Mouse (Mus musculus): ENCODE results near the gene Iqgap1. TPM values are rescaled to one million over a fixed set of nuclear protein-coding genes. Genes with fewer than 3 reads are reported as not detected.
A peak's percentile ranks its signal among the peaks of the same experiment; 100 is the strongest.

Gene Iqgap1
- polyA plus RNA-seq, 1 experiment from 2014 or later: 19.4 TPM

DNA sequence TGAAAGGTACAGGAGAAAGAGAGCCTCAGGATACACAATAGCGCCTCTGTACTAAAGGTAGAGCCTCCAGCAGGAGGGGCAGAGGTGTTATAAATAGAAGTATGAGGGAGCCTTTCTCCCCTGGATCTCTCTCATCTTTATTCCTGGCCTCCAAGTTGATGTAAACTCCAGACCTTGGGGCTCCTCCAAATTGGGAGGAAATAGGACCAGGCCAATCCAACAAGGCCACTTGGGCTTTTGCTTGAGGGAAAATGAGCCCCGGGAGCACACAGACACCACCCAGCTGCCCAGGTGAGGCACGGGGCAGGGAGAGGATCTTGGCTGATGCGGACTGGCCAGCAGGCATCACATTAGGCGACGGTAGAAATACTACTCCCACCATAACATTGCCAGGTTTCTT lies 29.5 kb downstream of the Iqgap1 start:
- no peak overlapping the region for H3K27ac ChIP-seq
- no peaks in the 10 kb centered on the region for H3K27me3 ChIP-seq (replicated peaks)
- H3K36me3 ChIP-seq: peaks cover 42% of the 10 kb centered on the region
- ATAC-seq: no peak
- H3K4me3 ChIP-seq: no peak overlapping the region
- no peaks in the 10 kb centered on the region for H3K4me1 ChIP-seq
- H3K9me3 ChIP-seq (replicated peaks): no peaks in the 10 kb centered on the region
- 77% methylated on average over 6 of the region's 6 CpGs for WGBS (ENCODE audit: insufficient replicate concordance)
- no peak overlapping the region for H3K4me2 ChIP-seq
- no peak overlapping the region for H3K9ac ChIP-seq

DNA sequence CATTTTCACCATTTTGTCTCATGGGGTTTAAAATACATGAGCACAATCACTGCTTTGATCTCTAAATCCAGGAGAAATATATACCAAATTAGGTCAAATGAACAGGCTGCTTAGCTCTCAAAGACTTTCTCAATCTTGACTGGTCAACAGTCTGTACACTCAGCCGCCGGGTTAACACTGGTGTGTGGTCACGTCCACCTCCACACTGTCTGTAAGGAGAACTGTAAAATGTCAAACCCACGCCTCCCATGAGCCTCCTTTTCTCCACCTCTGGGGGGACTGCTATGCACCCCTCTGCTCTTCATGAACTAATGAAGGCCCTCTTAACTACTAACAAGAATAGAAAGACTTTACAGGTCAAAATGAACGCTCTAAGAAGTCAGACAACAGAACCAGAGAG lies 36.2 kb downstream of the Iqgap1 start:
- Histone ChIP-seq H3K4me2 (no peak overlapping the region), H3K9ac (no peak overlapping the region), H3K27me3 (replicated peaks) (no peaks in the 10 kb centered on the region), H3K27ac (no peak overlapping the region), H3K36me3 (peaks cover 6% of the 10 kb centered on the region), H3K4me3 (no peak overlapping the region), H3K9me3 (replicated peaks) (no peaks in the 10 kb centered on the region), H3K4me1 (peaks cover 22% of the 10 kb centered on the region)
- no peak for ATAC-seq
- WGBS (ENCODE audit: insufficient replicate concordance): 47% methylated on average over 5 of the region's 5 CpGs

DNA sequence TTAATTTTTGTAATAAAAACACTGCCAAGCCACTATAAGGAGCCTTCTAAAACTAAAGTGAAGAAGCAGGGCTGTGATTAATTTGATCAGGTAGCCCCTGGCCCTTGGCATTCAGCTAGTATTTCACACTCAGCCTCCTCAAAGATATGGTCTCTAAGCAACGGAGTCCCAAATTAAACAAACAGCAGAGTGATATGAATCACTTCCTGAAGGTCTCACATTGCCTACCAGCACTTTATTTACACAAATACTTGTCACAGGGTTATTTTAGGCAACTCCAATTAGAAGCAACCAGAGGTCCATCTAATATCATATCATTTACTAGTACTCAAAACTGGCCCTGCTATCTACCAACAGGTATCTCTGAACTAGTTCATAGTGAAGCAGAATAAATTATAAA lies 36.7 kb downstream of the Iqgap1 start:
- H3K27ac ChIP-seq: no peak overlapping the region
- no peaks in the 10 kb centered on the region for H3K27me3 ChIP-seq (replicated peaks)
- H3K4me2 ChIP-seq: no peak overlapping the region
- no peaks in the 10 kb centered on the region for H3K9me3 ChIP-seq (replicated peaks)
- peaks cover 6% of the 10 kb centered on the region for H3K36me3 ChIP-seq
- no peak overlapping the region for H3K4me3 ChIP-seq
- no peak for ATAC-seq
- no peak overlapping the region for H3K9ac ChIP-seq
- peaks cover 24% of the 10 kb centered on the region for H3K4me1 ChIP-seq
- 6% methylated on average over 1 of the region's 1 CpGs for WGBS (ENCODE audit: insufficient replicate concordance)

DNA sequence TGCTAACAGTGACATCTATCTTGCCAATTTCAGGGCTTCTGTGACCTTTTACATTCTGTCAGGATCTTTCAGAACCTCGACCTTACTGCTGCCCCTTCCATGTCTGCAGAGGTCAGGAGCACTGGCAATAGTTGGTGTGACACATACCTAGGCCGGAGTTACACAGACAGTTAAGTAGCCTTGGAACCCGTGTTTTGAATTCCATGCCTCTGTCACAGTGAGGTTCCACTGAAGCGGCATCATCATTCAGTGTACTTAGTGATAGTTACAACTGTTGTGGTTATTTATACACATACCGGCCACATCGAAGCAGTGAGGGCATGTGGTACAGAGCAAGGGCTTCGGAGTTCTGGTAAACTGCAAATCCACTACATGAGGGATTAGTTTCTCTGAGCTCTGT lies 37.8 kb downstream of the Iqgap1 start:
- H3K27me3 ChIP-seq (replicated peaks): no peaks in the 10 kb centered on the region
- 74% methylated on average over 7 of the region's 7 CpGs for WGBS (ENCODE audit: insufficient replicate concordance)
- no peak overlapping the region for H3K27ac ChIP-seq
- H3K9ac ChIP-seq: no peak overlapping the region
- H3K4me2 ChIP-seq: no peak overlapping the region
- H3K9me3 ChIP-seq (replicated peaks): no peaks in the 10 kb centered on the region
- no peak overlapping the region for H3K4me3 ChIP-seq
- peaks cover 33% of the 10 kb centered on the region for H3K4me1 ChIP-seq
- H3K36me3 ChIP-seq: peaks cover under 1% of the 10 kb centered on the region; the same call in 1 of the 2 replicates
- no peak for ATAC-seq

DNA sequence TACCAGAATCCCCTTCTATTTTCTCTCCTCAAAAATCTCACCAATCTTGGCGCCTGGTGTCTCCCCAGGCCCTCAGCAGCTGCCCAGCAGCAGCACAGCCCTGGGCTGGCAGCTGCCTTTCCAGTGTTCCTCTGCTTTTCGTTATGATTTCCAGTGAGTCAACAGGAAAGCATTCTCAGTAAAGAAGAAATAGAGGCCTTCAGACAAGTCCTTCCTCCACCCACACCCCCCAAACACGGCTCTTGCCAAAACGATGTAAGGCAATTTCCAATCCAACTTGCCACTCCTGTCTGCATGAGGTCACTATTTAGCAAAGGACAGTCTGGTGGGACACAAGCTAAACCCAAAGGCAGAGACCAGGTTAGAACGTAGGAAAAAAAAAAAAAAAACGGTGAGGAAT lies 39.0 kb downstream of the Iqgap1 start:
- 53% methylated on average over 6 of the region's 6 CpGs for WGBS (ENCODE audit: insufficient replicate concordance)
- H3K27ac ChIP-seq: no peak overlapping the region
- no peak overlapping the region for H3K9ac ChIP-seq

DNA sequence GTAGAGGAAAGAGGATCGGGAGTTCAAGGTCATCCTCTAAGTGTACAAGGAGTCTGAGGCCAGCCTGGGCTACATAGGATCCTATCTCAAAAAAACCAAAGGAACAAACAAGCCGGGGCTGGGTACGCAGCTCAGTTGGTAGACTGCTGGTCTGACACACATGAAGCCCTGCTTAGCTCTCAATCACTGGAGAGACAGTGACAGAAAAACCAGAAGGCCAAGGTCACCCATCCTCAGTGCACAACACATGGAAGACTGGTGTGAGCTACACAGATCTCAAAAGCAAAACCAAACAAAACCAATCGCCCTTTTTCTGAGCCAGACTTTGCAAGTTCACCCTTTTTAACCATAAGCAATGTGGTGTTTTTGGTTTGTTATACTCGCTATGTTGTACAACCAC lies 41.9 kb downstream of the Iqgap1 start:
- Histone ChIP-seq H3K27me3 (replicated peaks) (no peaks in the 10 kb centered on the region), H3K4me1 (peaks cover 48% of the 10 kb centered on the region), H3K9me3 (replicated peaks) (no peaks in the 10 kb centered on the region), H3K27ac (no peak overlapping the region), H3K4me2 (no peak overlapping the region), H3K4me3 (no peak overlapping the region), H3K36me3 (no peaks in the 10 kb centered on the region), H3K9ac (no peak overlapping the region)
- 71% methylated on average over 5 of the region's 5 CpGs for WGBS (ENCODE audit: insufficient replicate concordance)
- peak; percentile 48; the same call in 1 of the 2 replicates for ATAC-seq

More for the DNA sequence above, 39.0 kb downstream of the Iqgap1 start:
- H3K36me3 ChIP-seq: no peaks in the 10 kb centered on the region
- H3K4me1 ChIP-seq: peaks cover 43% of the 10 kb centered on the region
- no peaks in the 10 kb centered on the region for H3K9me3 ChIP-seq (replicated peaks)
- H3K27me3 ChIP-seq (replicated peaks): no peaks in the 10 kb centered on the region
- ATAC-seq: no peak
- H3K4me2 ChIP-seq: no peak overlapping the region
- H3K4me3 ChIP-seq: no peak overlapping the region

DNA sequence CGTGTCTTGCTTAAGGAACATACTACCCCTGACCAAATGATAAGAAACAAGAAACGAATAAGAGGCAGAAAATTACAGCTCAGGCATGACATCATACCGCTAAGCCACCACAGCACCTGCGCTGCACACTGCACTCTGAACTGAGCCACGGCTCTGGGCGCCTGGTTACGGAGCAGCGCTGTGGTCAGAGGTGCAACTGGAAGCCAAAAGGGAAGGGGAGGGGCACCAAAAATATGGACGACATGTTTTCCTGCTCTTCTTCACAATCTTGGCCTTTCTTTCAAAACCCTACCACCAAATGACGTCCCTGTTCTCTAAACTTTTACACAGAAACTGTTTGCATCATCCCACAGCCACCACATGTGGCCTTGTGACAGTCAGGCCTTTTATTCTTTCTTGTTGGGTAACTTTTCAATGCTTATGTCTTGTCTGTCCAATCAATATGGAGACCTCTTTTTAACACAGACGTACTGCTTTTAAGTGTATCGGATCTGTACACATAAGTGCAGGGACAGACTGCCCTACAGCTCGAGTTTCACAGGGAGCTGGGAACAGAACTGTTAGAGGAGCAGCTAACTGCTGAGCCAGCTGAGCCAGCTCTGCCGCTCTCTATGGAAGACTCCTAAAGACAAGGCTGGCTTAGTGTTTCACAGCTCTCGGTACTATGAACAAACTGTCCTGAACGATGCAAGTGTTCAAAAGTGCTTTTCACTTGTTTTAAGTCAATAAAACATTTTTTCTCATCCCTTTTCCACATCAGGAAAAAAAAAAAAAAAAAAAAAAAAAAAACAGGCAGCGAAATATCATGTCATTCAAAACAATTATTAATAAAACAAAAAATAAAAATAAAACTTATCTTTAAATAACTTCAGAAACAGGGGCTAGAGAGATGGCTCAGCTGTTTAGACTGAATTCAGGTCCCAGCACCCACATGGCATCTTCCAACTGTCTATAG lies 43.3 kb downstream of the Iqgap1 start:
- 46% methylated on average over 17 of the region's 17 CpGs for WGBS (ENCODE audit: insufficient replicate concordance)
- H3K27ac ChIP-seq: no peak overlapping the region
- ATAC-seq: no peak
- peaks cover 49% of the 10 kb centered on the region for H3K4me1 ChIP-seq
- no peaks in the 10 kb centered on the region for H3K36me3 ChIP-seq
- no peak overlapping the region for H3K4me3 ChIP-seq
- no peak overlapping the region for H3K9ac ChIP-seq
- H3K27me3 ChIP-seq (replicated peaks): no peaks in the 10 kb centered on the region
- peak overlapping the region; percentile 29 for H3K4me2 ChIP-seq
- no peaks in the 10 kb centered on the region for H3K9me3 ChIP-seq (replicated peaks)

DNA sequence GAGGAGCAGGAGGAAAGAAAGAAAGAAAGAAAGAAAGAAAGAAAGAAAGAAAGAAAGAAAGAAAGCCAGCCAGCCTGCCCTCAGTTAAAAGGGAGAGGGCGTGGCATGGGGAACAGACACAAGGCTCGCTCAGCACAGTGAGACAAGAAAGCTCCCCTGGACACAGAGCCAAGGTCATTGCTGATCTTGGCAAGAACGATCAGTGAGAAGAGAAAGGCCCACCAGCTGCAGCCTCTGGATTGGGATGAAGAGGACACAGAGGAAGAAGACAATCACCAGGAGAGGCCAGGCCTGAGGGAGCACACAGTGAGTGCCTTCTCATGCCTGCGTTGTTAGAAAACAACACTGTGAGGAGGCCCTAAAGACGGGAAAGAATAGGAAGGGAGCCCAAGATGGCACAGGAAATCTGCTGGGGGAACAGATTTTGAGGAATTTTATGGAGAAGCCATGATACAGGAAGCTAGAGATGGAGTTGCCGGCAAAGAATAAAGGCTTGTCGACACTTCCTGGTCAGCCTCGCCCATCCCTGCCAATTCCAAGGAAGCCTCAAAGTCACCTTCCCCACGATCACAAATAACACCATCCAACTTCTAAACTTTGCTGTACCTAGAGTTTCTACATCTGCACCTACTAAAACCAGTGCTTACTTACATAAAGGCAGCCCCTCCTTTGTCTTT lies 44.2 kb downstream of the Iqgap1 start:
- H3K4me1 ChIP-seq: peaks cover 49% of the 10 kb centered on the region
- 54% methylated on average over 9 of the region's 9 CpGs for WGBS (ENCODE audit: insufficient replicate concordance)
- H3K27me3 ChIP-seq (replicated peaks): no peaks in the 10 kb centered on the region
- H3K4me2 ChIP-seq: peak overlapping the region; percentile 29
- no peak overlapping the region for H3K4me3 ChIP-seq
- H3K9me3 ChIP-seq (replicated peaks): no peaks in the 10 kb centered on the region
- H3K9ac ChIP-seq: no peak overlapping the region
- H3K27ac ChIP-seq: no peak overlapping the region
- no peaks in the 10 kb centered on the region for H3K36me3 ChIP-seq
- no peak for ATAC-seq

DNA sequence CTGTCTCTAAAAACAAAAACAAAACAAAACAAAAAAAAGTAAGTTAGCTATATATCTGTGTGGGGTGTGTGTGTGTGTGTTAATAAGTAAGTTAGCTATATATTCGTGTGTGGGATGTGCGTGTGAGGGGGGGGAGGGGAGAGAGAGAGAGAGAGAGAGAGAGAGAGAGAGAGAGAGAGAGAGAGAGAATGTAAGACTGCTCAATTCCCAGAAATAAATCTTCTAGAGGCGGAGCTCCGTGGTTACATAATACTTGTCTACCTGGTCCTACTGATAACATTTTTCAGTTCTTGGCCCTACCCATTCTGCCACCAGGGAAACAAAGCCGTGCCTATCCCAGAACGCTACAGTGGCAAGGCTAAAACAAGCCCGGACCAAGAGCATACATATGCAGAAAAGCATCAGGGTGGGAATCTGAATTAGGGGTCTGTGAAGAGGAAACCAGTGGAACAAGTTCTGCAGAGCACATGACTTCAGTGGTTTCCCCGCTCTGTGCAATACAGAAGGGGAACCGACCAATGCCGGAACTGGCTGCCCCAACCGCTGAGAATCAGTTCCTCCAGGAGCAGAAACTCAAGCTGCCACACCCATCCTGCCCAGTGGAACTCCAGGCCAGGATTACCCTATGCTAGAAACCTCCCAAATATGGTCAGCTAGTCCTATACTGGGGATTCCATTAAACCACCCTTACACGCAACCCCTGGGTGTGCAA lies 46.7 kb downstream of the Iqgap1 start:
- H3K27ac ChIP-seq: peak overlapping the region; percentile 28; the same call in 1 of the 2 replicates
- H3K36me3 ChIP-seq: no peaks in the 10 kb centered on the region
- peak; percentile 48 for ATAC-seq
- H3K4me2 ChIP-seq: peak overlapping the region; percentile 49
- H3K27me3 ChIP-seq (replicated peaks): no peaks in the 10 kb centered on the region
- H3K4me1 ChIP-seq: peaks cover 48% of the 10 kb centered on the region
- no peaks in the 10 kb centered on the region for H3K9me3 ChIP-seq (replicated peaks)
- H3K9ac ChIP-seq: no peak overlapping the region
- 19% methylated on average over 12 of the region's 12 CpGs for WGBS (ENCODE audit: insufficient replicate concordance)
- no peak overlapping the region; the same call in 1 of the 2 replicates for H3K4me3 ChIP-seq

DNA sequence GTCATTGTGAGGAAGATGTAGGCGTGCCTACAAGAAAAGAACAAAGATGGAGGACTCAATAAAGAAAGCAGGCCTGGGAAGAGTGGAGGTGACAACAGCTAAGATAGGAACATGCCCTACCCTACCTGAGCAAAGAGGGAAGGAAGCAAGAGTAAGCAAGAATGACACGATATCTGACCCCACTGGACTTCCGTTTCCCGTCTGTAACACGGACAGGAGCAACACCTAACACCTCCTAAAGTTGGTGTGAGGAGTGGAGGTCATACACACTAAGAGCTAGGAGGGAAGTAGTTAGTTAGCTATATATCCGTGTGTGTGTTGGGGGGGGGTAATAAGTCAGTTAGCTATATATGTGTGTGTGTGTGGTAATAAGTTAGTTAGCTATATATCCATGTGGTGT lies 47.4 kb downstream of the Iqgap1 start:
- 58% methylated on average over 6 of the region's 6 CpGs for WGBS (ENCODE audit: insufficient replicate concordance)
- H3K36me3 ChIP-seq: no peaks in the 10 kb centered on the region
- no peak overlapping the region for H3K9ac ChIP-seq
- H3K4me2 ChIP-seq: no peak overlapping the region
- peaks cover 41% of the 10 kb centered on the region for H3K4me1 ChIP-seq
- H3K9me3 ChIP-seq (replicated peaks): no peaks in the 10 kb centered on the region
- H3K27ac ChIP-seq: no peak overlapping the region
- H3K27me3 ChIP-seq (replicated peaks): no peaks in the 10 kb centered on the region
- H3K4me3 ChIP-seq: no peak overlapping the region
- no peak for ATAC-seq

DNA sequence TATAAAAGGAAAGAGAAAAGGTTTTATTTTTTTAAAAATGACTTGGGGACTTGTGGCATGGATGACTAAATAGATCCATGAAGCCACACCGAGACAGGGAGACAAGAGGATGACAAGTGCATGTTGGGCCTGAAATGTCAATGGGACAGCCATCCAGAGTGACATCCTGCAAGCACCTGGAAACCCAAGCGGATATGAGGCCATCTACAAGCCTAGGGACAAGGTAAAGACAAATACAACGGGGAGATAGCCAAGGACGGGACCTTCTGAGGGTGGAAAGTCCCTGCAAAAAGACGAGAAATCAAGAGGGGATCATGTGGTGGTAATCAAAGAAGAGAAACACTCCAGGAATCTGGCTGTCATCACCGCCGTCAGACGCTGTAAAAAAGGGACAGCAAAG lies 48.6 kb downstream of the Iqgap1 start:
- Histone ChIP-seq H3K27ac (no peak overlapping the region), H3K9me3 (replicated peaks) (no peaks in the 10 kb centered on the region), H3K9ac (no peak overlapping the region), H3K4me2 (no peak overlapping the region), H3K4me3 (no peak overlapping the region), H3K4me1 (peaks cover 32% of the 10 kb centered on the region), H3K36me3 (no peaks in the 10 kb centered on the region), H3K27me3 (replicated peaks) (no peaks in the 10 kb centered on the region)
- 71% methylated on average over 8 of the region's 8 CpGs for WGBS (ENCODE audit: insufficient replicate concordance)
- ATAC-seq: no peak

DNA sequence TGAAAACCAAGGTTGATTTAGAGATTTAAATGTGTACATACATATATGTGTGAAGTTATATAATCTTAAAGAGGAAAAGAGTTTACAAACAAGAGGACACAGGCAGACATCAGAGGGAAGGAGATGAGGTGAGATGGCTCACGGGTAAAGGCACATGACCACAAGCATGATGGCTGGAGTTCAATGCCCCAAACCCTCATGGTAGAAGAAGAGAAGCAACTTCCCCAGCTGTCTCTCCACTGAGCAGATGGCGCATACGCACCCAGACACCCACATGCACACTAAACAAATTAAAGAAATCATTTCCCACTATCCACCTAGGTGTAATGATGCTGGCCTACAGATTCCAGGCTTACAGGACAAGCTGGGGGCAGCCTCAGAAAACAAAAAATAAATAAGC lies 49.7 kb downstream of the Iqgap1 start:
- 76% methylated on average over 3 of the region's 3 CpGs for WGBS (ENCODE audit: insufficient replicate concordance)
- no peak for ATAC-seq

More for the DNA sequence above, 49.7 kb downstream of the Iqgap1 start:
- no peak overlapping the region for H3K4me3 ChIP-seq
- H3K4me2 ChIP-seq: no peak overlapping the region
- H3K36me3 ChIP-seq: no peaks in the 10 kb centered on the region
- no peaks in the 10 kb centered on the region for H3K27me3 ChIP-seq (replicated peaks)
- no peak overlapping the region for H3K27ac ChIP-seq
- no peak overlapping the region for H3K9ac ChIP-seq
- no peaks in the 10 kb centered on the region for H3K9me3 ChIP-seq (replicated peaks)
- peaks cover 22% of the 10 kb centered on the region for H3K4me1 ChIP-seq
